Mouse (Mus musculus): ENCODE measurements at regions not wholly inside any gene's neighbourhood (a gene's known extent, or its start where the extent isn't known, plus 50 kb on each side); places are given as distances from the start of the nearest gene placed in this dataset.
A peak's percentile ranks its signal among the peaks of the same experiment; 100 is the strongest.

DNA sequence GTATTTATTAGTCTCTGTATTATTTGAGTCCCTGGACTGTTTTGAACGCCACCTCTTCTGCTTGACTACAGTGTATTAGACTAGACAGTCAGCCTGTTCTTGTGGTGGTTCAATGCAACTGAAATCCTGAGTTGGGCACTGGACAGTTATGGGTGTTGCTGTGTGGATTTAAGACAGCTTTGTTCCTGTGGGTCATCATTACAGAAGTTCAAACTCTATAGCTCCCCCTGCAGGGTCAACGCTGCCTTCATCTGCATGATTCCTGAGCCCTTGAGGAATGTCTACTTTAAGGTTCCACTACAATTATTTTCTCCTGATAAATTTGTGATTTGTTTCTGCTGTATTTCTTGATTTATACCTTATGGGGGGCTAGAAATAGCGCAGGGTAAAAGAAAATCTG, 517.8 kb upstream of the Dppa4 start:
- Histone ChIP-seq H3K9me3 (replicated peaks; ENCODE audit: insufficient read depth, low read length) (no peaks in the 10 kb centered on the region), H3K79me2 (ENCODE audit: control insufficient read depth, insufficient read depth, low read length, poor library complexity) (no peaks in the 10 kb centered on the region), H3K9ac (ENCODE audit: control insufficient read depth, low read depth, low read length, poor library complexity, severe bottlenecking) (no peak overlapping the region), H3K27me3 (ENCODE audit: control insufficient read depth in 1 of 2, insufficient read depth in 2 of 2, low read length in 2 of 2) (no peaks in the 10 kb centered on the region), H3K27ac (ENCODE audit: control insufficient read depth, low read depth, low read length) (no peak overlapping the region), H3K36me3 (ENCODE audit: control insufficient read depth in 1 of 2, insufficient read depth in 2 of 2, low read length in 2 of 2) (no peaks in the 10 kb centered on the region), H3K4me1 (ENCODE audit: control insufficient read depth in 1 of 2, insufficient read depth in 2 of 2, low read length in 2 of 2) (no peaks in the 10 kb centered on the region), H3K4me3 (ENCODE audit: control insufficient read depth in 1 of 2, insufficient read depth in 1 of 2, low read depth in 2 of 2, low read length in 2 of 2) (no peak overlapping the region)
- DNase-seq (ENCODE audit: low read depth, low spot score): peak; percentile 9
- TF ChIP-seq CHD1 (IDR thresholded peaks at IDR 0.05; ENCODE audit: low read depth, low read length): no peak
- peak in 2 of 3 experiments; percentile 7 to 15; a peak in 1 of 6 replicates for TF ChIP-seq CTCF (IDR thresholded peaks at IDR 0.05 in 2 of 3, conservative IDR thresholded peaks at IDR 0.05 in 1 of 3; ENCODE audit: control insufficient read depth in 1 of 3, insufficient read depth in 1 of 3, low read depth in 2 of 3, low read length in 3 of 3, poor library complexity in 1 of 3, severe bottlenecking in 1 of 3)
- no peak for TF ChIP-seq MYC (IDR thresholded peaks at IDR 0.05; ENCODE audit: low read depth, low read length)
- TF ChIP-seq ZNF384 (IDR thresholded peaks at IDR 0.05; ENCODE audit: low read depth, low read length): no peak

DNA sequence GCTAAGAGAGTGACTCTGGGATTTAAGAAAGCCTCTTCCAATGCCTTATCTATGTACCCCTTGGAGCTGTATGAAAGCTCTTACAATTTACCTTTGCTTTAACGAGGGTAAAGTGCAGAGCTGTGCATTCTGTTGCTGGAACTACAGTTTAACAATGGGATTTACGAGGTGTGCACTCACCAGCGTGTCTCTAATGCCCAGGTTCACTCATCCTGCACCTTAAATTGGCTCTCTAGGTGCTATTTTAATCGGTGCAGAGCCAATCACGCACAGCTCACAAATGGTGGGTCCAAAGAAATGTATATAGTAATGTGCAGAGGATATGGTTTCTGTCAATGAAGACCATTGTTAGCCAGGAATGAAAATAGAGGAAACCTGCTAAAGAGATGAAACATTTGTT, 495.0 kb upstream of the Dppa4 start:
- TF ChIP-seq SIN3A (IDR thresholded peaks at IDR 0.05; ENCODE audit: low read length): no peak
- no peak for TF ChIP-seq ZC3H11A (IDR thresholded peaks at IDR 0.05; ENCODE audit: low read depth, low read length)
- TF ChIP-seq MYC (IDR thresholded peaks at IDR 0.05; ENCODE audit: low read depth, low read length): no peak
- TF ChIP-seq KAT2A (conservative IDR thresholded peaks at IDR 0.05; ENCODE audit: low read depth, low read length): no peak
- no peak for TF ChIP-seq JUND (IDR thresholded peaks at IDR 0.05; ENCODE audit: low read depth, low read length)
- TF ChIP-seq TCF12 (IDR thresholded peaks at IDR 0.05; ENCODE audit: low read depth, low read length): no peak
- no peak for TF ChIP-seq GABPA (IDR thresholded peaks at IDR 0.05; ENCODE audit: low read depth, low read length)
- TF ChIP-seq TAL1 (IDR thresholded peaks at IDR 0.05; ENCODE audit: low read length): no peak
- TF ChIP-seq EP300 (IDR thresholded peaks at IDR 0.05; ENCODE audit: low read depth in 1 of 2, low read length in 2 of 2): no peak
- no peak for TF ChIP-seq POLR2AphosphoS5 (IDR thresholded peaks at IDR 0.05; ENCODE audit: borderline replicate concordance, low read depth, low read length)
- Histone ChIP-seq H3K4me1 (ENCODE audit: control insufficient read depth in 1 of 2, insufficient read depth in 2 of 2, low read length in 2 of 2) (no peaks in the 10 kb centered on the region), H3K9ac (ENCODE audit: control insufficient read depth, low read depth, low read length, poor library complexity, severe bottlenecking) (no peak overlapping the region), H3K36me3 (ENCODE audit: control insufficient read depth in 1 of 2, insufficient read depth in 2 of 2, low read length in 2 of 2) (no peaks in the 10 kb centered on the region), H3K9me3 (replicated peaks; ENCODE audit: insufficient read depth, low read length) (no peaks in the 10 kb centered on the region), H3K27ac (ENCODE audit: control insufficient read depth, low read depth, low read length) (no peak overlapping the region), H3K79me2 (ENCODE audit: control insufficient read depth, insufficient read depth, low read length, poor library complexity) (no peaks in the 10 kb centered on the region), H3K27me3 (ENCODE audit: control insufficient read depth in 1 of 2, insufficient read depth in 2 of 2, low read length in 2 of 2) (no peaks in the 10 kb centered on the region), H3K4me3 (ENCODE audit: control insufficient read depth in 1 of 2, insufficient read depth in 1 of 2, low read depth in 2 of 2, low read length in 2 of 2) (no peak overlapping the region)
- DNase-seq (ENCODE audit: low read depth, low spot score): no peak

DNA sequence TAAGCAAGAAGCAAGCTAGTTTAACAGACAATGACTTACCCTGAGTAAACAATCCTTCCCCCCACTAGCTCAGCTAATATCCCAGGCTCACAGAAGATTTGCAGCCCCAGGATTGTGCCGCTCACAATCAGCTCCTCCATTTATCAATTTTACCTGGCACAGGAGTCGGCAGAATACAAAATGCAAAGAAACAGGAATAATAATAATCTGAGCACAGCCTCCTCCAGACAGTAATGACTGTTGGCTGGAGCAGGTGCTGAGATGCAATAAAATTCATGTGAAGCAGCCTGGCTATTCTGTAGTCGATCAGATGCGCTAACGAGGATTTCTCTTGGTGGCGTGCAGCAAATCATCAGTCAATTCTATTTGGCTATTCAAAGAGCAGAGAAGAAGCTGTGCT, 492.9 kb upstream of the Dppa4 start:
- no peaks in the 10 kb centered on the region for H3K79me2 ChIP-seq (ENCODE audit: control insufficient read depth, insufficient read depth, low read length, poor library complexity)
- no peak for DNase-seq (ENCODE audit: low read depth, low spot score)

More for the DNA sequence above, 492.9 kb upstream of the Dppa4 start:
- Histone ChIP-seq H3K27ac (ENCODE audit: control insufficient read depth, low read depth, low read length) (no peak overlapping the region), H3K4me3 (ENCODE audit: control insufficient read depth in 1 of 2, insufficient read depth in 1 of 2, low read depth in 2 of 2, low read length in 2 of 2) (no peak overlapping the region), H3K9me3 (replicated peaks; ENCODE audit: insufficient read depth, low read length) (no peaks in the 10 kb centered on the region), H3K36me3 (ENCODE audit: control insufficient read depth in 1 of 2, insufficient read depth in 2 of 2, low read length in 2 of 2) (no peaks in the 10 kb centered on the region), H3K9ac (ENCODE audit: control insufficient read depth, low read depth, low read length, poor library complexity, severe bottlenecking) (no peak overlapping the region), H3K4me1 (ENCODE audit: control insufficient read depth in 1 of 2, insufficient read depth in 2 of 2, low read length in 2 of 2) (no peaks in the 10 kb centered on the region), H3K27me3 (ENCODE audit: control insufficient read depth in 1 of 2, insufficient read depth in 2 of 2, low read length in 2 of 2) (no peaks in the 10 kb centered on the region)
- no peak for TF ChIP-seq RAD21 (IDR thresholded peaks at IDR 0.05; ENCODE audit: low read depth, low read length)
- TF ChIP-seq MAZ (IDR thresholded peaks at IDR 0.05; ENCODE audit: low read depth, low read length): no peak
- no peak for TF ChIP-seq EP300 (IDR thresholded peaks at IDR 0.05; ENCODE audit: low read depth in 1 of 2, low read length in 2 of 2)
- no peak for TF ChIP-seq ETS1 (IDR thresholded peaks at IDR 0.05; ENCODE audit: low read depth, low read length)
- TF ChIP-seq SIN3A (IDR thresholded peaks at IDR 0.05; ENCODE audit: low read length): no peak
- no peak for TF ChIP-seq BHLHE40 (IDR thresholded peaks at IDR 0.05; ENCODE audit: borderline replicate concordance, low read depth, low read length)
- no peak for TF ChIP-seq CHD1 (IDR thresholded peaks at IDR 0.05; ENCODE audit: low read depth, low read length)
- no peak for TF ChIP-seq USF2 (IDR thresholded peaks at IDR 0.05; ENCODE audit: borderline replicate concordance in 1 of 2, insufficient read depth in 1 of 2, low read depth in 1 of 2, low read length in 2 of 2)
- no peak for TF ChIP-seq TBP (IDR thresholded peaks at IDR 0.05; ENCODE audit: low read depth, low read length)
- TF ChIP-seq NRF1 (IDR thresholded peaks at IDR 0.05; ENCODE audit: insufficient read depth, low read depth, low read length, poor library complexity, severe bottlenecking): no peak
- no peak for TF ChIP-seq JUND (IDR thresholded peaks at IDR 0.05; ENCODE audit: low read depth, low read length)
- TF ChIP-seq SMC3 (IDR thresholded peaks at IDR 0.05; ENCODE audit: low read depth, low read length): no peak
- TF ChIP-seq NELFE (IDR thresholded peaks at IDR 0.05; ENCODE audit: low read depth, low read length): no peak
- TF ChIP-seq USF1 (IDR thresholded peaks at IDR 0.05; ENCODE audit: low read depth, low read length): no peak
